Mouse (Mus musculus): ENCODE data around the gene Uevld.
A peak's percentile ranks its signal among the peaks of the same experiment; 100 is the strongest.
"Not testable (repeated sequence)": the region's sequence is repeated elsewhere in the genome, so short reads cannot be mapped to it uniquely, and the experiment has no call there.

The Uevld gene

GRCm38 (mm10) chr7:46957831-46958691, at the start of gene Uevld:
Uevld (minus strand) TSS chr7:46958527.
- peak; percentile 73 to 77 for DNase-seq (ENCODE audit: low spot score in 2 of 2)

- no peak for DNase-seq (ENCODE audit: low spot score in 2 of 2)
Measured at GRCm38 (mm10) chr7:47007818-47008167, 49.5 kb upstream of the Uevld start.

GRCm38 (mm10) chr7:47007109-47007780, 48.9 kb upstream of the Uevld start:
- DNase-seq (ENCODE audit: low spot score in 2 of 2), result no peak

GRCm38 (mm10) chr7:47003411-47004115, 45.2 kb upstream of the Uevld start:
- no peak for DNase-seq (ENCODE audit: low spot score in 2 of 2)

- no peak for DNase-seq (ENCODE audit: low spot score in 2 of 2)
Measured at GRCm38 (mm10) chr7:47001900-47002275, 43.6 kb upstream of the Uevld start.

GRCm38 (mm10) chr7:47001125-47001899, 43.0 kb upstream of the Uevld start:
- no peak for DNase-seq (ENCODE audit: low spot score in 2 of 2)

GRCm38 (mm10) chr7:47000644-47000983, 42.3 kb upstream of the Uevld start:
- DNase-seq (ENCODE audit: low spot score in 2 of 2), result no peak

GRCm38 (mm10) chr7:46999983-47000643, 41.8 kb upstream of the Uevld start:
- DNase-seq (ENCODE audit: low spot score in 2 of 2), result no peak

- DNase-seq (ENCODE audit: low spot score in 2 of 2), result no peak
Measured at GRCm38 (mm10) chr7:46998942-46999341, 40.6 kb upstream of the Uevld start.

GRCm38 (mm10) chr7:46997644-46998395, 39.5 kb upstream of the Uevld start:
- no peak for DNase-seq (ENCODE audit: low spot score in 2 of 2)

GRCm38 (mm10) chr7:46997008-46997407, 38.7 kb upstream of the Uevld start:
- DNase-seq (ENCODE audit: low spot score in 2 of 2), result no peak

- no peak for DNase-seq (ENCODE audit: low spot score in 2 of 2)
Measured at GRCm38 (mm10) chr7:46995558-46995957, 37.2 kb upstream of the Uevld start.

- DNase-seq (ENCODE audit: low spot score in 2 of 2), result no peak
Measured at GRCm38 (mm10) chr7:46993079-46993478, 34.8 kb upstream of the Uevld start.

GRCm38 (mm10) chr7:46989387-46989786, 31.1 kb upstream of the Uevld start:
- DNase-seq (ENCODE audit: low spot score in 2 of 2), result not testable (repeated sequence)

- no peak for DNase-seq (ENCODE audit: low spot score in 2 of 2)
Measured at GRCm38 (mm10) chr7:46987073-46987472, 28.7 kb upstream of the Uevld start.

- DNase-seq (ENCODE audit: low spot score in 2 of 2), result no peak
Measured at GRCm38 (mm10) chr7:46986646-46987045, 28.3 kb upstream of the Uevld start.

GRCm38 (mm10) chr7:46985718-46986505, 27.6 kb upstream of the Uevld start:
- DNase-seq (ENCODE audit: low spot score in 2 of 2), result peak; percentile 13 to 43

- DNase-seq (ENCODE audit: low spot score in 2 of 2), result no peak
Measured at GRCm38 (mm10) chr7:46983280-46983679, 25.0 kb upstream of the Uevld start, which contains the start of gene Gm9999. Gm9999 (plus strand) TSS chr7:46983580.

GRCm38 (mm10) chr7:46975456-46975855, 17.1 kb upstream of the Uevld start:
- no peak for DNase-seq (ENCODE audit: low spot score in 2 of 2)

- DNase-seq (ENCODE audit: low spot score in 2 of 2), result no peak
Measured at GRCm38 (mm10) chr7:46974648-46975047, 16.3 kb upstream of the Uevld start.
